Mouse (Mus musculus) natural killer cell, adult 2 months (primary cell): ENCODE data around the gene Dhrs7b.

Experiments
- DNase-seq, 2 experiments: peaks; one replicate each; pipeline ENCODE4 v3.0.0; 2022; ENCODE audit warnings: low spot score in 2 of 2

Gene Dhrs7b

DNA sequence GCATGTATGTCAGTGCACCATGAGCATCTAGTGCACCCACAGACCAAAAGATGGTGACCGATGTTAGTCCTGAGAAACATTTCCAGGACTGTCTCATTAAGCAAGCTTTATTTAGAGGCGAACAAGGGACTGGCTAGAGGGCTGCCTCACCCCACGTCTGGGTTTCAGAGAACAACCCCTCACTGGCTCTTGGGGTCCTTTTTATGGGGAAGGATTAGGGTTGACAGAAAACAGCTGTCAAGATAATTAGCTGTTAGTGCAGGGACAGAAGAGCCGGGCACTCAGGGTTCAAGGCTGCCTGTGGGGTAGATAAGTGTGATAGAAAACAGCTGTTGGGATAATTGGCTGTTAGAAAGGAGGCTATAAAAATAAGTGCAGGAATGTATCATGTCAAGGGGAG lies 65.5 kb downstream of the Dhrs7b start:
- no peak for DNase-seq

GRCm38 (mm10) chr11:60902001-60902400 lies 71.6 kb downstream of the Dhrs7b start:
- no peak for DNase-seq

- no peak for DNase-seq
These were observed 72.1 kb downstream of the Dhrs7b start for GRCm38 (mm10) chr11:60902486-60902885.

DNA sequence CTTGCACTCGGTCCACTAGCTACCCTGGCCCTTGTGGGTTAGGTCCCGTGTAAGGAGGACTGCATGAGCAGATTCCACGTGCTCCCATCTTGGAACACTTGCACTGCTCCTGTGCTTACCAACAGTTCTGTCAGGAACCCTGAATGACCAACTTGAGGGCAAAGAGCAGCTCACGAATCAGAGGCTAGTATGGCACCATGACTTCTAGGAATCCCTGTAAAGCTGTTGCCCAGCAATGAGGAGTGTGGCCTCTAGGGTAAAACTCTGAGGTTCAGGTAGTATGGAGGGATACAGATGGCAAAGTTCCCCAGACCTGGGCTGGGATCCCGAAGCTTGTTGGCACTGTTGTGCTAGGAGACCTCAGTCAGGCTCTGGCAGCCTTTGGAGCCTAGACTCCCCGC lies 73.2 kb downstream of the Dhrs7b start:
- no peak for DNase-seq

DNA sequence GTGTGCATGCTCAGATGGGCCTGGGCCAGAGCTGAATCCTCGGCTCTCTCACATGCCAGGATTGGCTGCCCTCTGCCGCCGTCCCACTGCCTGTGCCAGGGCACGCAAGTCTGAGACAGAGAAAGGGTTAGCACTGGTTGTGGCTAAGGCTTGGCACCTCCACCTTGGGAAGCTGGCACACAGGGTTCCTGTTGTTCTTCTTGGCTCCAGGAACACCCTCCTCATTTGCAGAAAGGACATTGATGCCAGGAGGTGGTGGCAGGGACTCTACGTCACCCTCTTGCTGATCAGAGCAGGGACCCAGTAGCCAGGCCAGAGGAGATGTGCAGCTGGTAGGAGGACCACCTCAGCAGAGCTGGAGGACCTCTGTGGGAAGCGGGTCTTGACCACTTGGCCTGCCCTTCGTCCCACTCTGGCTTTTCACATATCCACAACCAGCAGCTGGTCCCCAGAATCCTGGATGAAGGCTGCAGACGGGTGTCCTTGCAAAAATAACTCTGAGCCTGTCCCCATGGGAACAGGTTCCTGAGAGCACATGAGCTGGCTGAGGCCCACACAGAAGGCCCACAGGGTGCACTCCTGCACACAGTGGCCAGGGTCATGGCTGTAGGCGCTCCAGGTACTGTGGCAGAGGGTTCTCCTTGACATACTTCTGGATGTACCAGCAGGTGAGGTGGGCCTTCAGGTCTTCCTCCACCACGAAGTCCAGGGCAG lies 75.1 kb downstream of the Dhrs7b start:
- no peak for DNase-seq

- no peak for DNase-seq
These were observed 76.0 kb downstream of the Dhrs7b start for GRCm38 (mm10) chr11:60906449-60906848.

- no peak for DNase-seq
These were observed 77.6 kb downstream of the Dhrs7b start for GRCm38 (mm10) chr11:60908073-60908472.

GRCm38 (mm10) chr11:60909626-60910025 lies 79.2 kb downstream of the Dhrs7b start:
- no peak for DNase-seq
